Mouse (Mus musculus) liver, adult 2 months (tissue): ENCODE measurements around the gene Fam114a1.

Experiments
- CTCF ChIP-seq: fragments of 200-500 bp; IDR thresholded peaks from 2 replicates; pipeline ENCODE4 v1.5.1; 2011; ENCODE audit warnings: low read depth, low read length, control low read depth
- POLR2A ChIP-seq: fragments of 200-500 bp; IDR thresholded peaks from 2 replicates; pipeline ENCODE4 v1.6.1; 2011; ENCODE audit warnings: low read length, control low read depth; ENCODE audit not compliant: insufficient read depth; ENCODE audit errors: extremely low read depth

DNA sequence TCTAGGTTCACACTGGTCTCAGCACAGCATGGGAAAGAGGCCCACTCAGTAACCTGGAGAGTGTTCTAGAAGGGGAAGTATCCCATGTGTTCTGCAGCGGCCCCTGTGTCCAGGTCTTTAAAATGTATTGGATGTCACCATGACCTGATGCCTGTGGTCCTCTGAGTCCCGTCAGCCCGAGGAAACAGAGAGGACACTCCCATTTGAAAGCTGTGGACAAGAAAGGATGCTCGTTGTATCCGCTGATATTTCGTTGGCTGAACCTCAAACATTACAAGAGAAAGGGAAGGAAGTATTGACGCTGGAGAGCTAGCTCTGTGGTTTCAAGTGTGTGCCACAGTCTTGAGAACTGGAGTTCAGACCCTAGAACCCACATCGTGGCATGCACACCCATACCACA, 49.2 kb downstream of the Fam114a1 start:
- TF ChIP-seq CTCF (no peak), POLR2A (no peak)
